Mouse (Mus musculus): Measurements from ENCODE around the gene Gm38119. TPM values are rescaled to one million over a fixed set of nuclear protein-coding genes. Genes with fewer than 3 reads are reported as not detected.

The Gm38119 gene
- polyA plus RNA-seq (2015; fragmentation: Illumina TruSeq; extraction: RNeasy Lipid Tissue Mini Kit (QIAGEN cat#74804); ENCODE audit: insufficient read depth, low read depth, low replicate concordance), result not detected

DNA sequence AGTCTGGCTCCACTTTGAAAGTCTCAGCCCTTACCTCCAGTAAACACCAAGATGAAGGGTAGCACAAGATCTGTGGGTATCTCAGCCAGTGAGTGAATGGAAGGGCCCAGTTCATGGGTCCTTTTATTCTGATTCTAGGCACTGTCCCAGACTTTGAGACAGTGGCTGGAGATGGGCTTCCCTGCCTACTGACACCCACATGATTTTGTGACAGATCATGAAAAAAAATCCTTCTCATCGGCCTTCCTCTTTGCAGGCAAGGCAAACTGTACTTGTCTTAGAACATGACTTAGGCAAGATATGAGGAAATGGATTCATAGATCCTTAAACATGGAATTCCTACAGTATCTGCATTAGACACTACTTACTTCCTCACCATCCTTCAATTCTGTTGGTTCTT, at the start of gene Gm38119:
Gm38119 (minus strand) TSS at position 101 of the 400 bp plus-strand sequence.

DNA sequence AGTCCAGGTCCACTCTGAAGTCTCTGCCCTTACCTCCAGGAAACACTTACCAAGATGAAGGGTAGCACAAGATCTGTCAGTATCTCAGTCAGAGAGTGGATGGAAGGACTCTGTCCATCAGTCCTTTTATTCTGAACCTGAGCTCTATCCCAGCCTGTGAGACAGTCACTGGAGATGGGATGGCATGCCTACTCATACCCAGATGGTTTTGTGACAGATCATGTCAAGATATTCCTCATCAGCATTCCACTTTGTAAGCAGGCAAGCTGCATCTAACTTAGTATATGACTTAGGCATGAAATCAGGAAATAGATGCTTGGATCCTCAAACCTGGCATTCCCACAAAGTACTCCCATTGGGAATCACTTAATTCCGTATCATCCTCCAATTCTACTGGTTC, 39.9 kb upstream of the Gm38119 start, which contains the start of gene Lce1i:
Lce1i (minus strand) TSS at position 101 of the 400 bp plus-strand sequence.

DNA sequence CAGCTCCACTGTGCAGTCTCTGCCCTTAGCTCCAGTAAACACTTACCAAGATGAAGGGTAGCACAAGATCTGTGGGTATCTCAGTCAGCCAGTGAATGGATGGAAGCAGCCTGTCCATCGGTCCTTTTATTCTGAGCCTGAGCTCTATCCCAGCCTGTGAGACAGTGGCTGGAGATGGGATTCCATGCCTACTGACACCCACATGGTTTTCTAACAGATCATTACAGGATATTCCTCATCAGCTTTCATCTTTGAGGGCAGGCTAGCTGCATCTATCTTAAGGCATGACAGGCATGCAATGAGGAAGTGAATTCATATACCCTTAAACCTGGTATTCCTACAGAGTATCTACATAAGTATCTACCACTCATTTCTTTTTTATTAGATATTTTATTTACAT, 26.1 kb upstream of the Gm38119 start, which contains the start of gene Lce1h:
Lce1h (minus strand) TSS at position 101 of the 400 bp plus-strand sequence.

DNA sequence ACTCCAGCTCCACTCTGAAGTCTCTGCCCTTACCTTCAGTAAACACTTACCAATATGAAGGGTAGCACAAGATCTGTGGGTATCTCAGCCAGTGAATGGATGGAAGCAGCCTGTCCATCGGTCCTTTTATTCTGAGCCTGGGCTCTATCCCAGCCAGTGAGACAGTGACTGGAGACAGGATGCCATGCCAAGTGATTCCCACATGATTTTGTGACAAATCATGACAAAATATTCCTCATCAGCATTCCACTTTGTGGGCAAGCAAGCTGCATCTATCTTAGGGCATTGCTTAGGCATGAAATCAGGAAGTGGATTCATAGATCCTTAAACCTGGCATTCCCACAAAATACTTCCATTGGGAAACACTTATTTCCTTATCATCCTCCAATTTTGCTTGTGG, 13.3 kb upstream of the Gm38119 start, which contains the start of gene Lce1g:
Lce1g (minus strand) TSS at position 101 of the 400 bp plus-strand sequence.

DNA sequence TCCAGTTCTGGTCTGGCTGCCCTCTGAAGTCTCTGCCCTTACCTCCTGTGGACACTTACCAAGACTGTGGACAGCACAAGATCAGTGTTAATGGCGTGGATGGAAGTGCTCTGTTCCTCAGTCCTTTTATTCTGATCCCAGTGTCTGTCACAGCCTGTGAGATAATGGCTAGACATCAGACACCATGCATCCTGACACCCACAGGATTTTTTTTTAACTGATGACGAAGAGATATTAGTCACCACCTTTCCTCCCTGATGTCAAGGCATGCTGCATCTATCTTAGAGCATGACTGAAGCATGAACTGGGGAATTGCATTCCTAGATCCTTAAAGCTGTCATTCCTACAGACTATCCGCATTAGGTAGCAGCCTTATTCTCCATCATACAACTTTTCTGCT, 18.6 kb downstream of the Gm38119 start, which contains the start of gene Lce1f:
Lce1f (minus strand) TSS at position 101 of the 400 bp plus-strand sequence.

DNA sequence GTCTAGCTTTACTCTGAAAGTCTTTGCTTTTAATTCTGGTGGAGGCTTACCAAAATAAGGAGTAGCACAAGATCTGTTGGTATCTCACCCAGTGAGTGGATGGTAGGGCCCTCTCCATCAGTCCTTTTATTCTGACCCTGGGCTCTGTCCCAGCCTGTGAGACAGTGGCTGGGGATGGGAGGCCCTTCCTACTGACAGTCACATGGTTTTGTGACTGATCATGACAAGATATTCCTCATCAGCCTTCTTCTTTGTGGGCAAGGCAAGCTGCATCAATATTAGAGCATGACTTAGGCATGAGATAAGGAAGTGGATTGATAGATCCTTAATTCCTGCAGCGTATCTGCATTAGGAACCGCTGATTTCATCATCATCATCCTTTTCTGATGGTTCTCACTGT, 29.9 kb downstream of the Gm38119 start, which contains the start of gene Lce1e:
Lce1e (minus strand) TSS at position 101 of the 400 bp plus-strand sequence.

Other genes with a start within 250 kb of the Gm38119 start
- not detected for gene Sprr4, start 238.6 kb downstream of the Gm38119 start, polyA plus RNA-seq (2015; fragmentation: Illumina TruSeq; extraction: RNeasy Lipid Tissue Mini Kit (QIAGEN cat#74804); ENCODE audit: insufficient read depth, low read depth, low replicate concordance)
- not detected for gene 2310046K23Rik, start 204.6 kb downstream of the Gm38119 start, polyA plus RNA-seq (2015; fragmentation: Illumina TruSeq; extraction: RNeasy Lipid Tissue Mini Kit (QIAGEN cat#74804); ENCODE audit: insufficient read depth, low read depth, low replicate concordance)
- not detected for gene Ivl, start 165.4 kb downstream of the Gm38119 start, polyA plus RNA-seq (2015; fragmentation: Illumina TruSeq; extraction: RNeasy Lipid Tissue Mini Kit (QIAGEN cat#74804); ENCODE audit: insufficient read depth, low read depth, low replicate concordance)
- gene Smcp, start 150.1 kb downstream of the Gm38119 start, polyA plus RNA-seq (2015; fragmentation: Illumina TruSeq; extraction: RNeasy Lipid Tissue Mini Kit (QIAGEN cat#74804); ENCODE audit: insufficient read depth, low read depth, low replicate concordance), result not detected
- gene 2210017I01Rik, start 131.6 kb downstream of the Gm38119 start, polyA plus RNA-seq (2015; fragmentation: Illumina TruSeq; extraction: RNeasy Lipid Tissue Mini Kit (QIAGEN cat#74804); ENCODE audit: insufficient read depth, low read depth, low replicate concordance), result not detected
- not detected for gene Lce6a, start 117.4 kb downstream of the Gm38119 start, polyA plus RNA-seq (2015; fragmentation: Illumina TruSeq; extraction: RNeasy Lipid Tissue Mini Kit (QIAGEN cat#74804); ENCODE audit: insufficient read depth, low read depth, low replicate concordance)
- not detected for gene Lce1a1, start 90.8 kb downstream of the Gm38119 start, polyA plus RNA-seq (2015; fragmentation: Illumina TruSeq; extraction: RNeasy Lipid Tissue Mini Kit (QIAGEN cat#74804); ENCODE audit: insufficient read depth, low read depth, low replicate concordance)
- not detected for gene Lce1b, start 82.2 kb downstream of the Gm38119 start, polyA plus RNA-seq (2015; fragmentation: Illumina TruSeq; extraction: RNeasy Lipid Tissue Mini Kit (QIAGEN cat#74804); ENCODE audit: insufficient read depth, low read depth, low replicate concordance)
- not detected for gene Lce1a2, start 68.8 kb downstream of the Gm38119 start, polyA plus RNA-seq (2015; fragmentation: Illumina TruSeq; extraction: RNeasy Lipid Tissue Mini Kit (QIAGEN cat#74804); ENCODE audit: insufficient read depth, low read depth, low replicate concordance)
- gene Lce1c, start 59.8 kb downstream of the Gm38119 start, polyA plus RNA-seq (2015; fragmentation: Illumina TruSeq; extraction: RNeasy Lipid Tissue Mini Kit (QIAGEN cat#74804); ENCODE audit: insufficient read depth, low read depth, low replicate concordance), result not detected
- not detected for gene Lce1d, start 51.9 kb downstream of the Gm38119 start, polyA plus RNA-seq (2015; fragmentation: Illumina TruSeq; extraction: RNeasy Lipid Tissue Mini Kit (QIAGEN cat#74804); ENCODE audit: insufficient read depth, low read depth, low replicate concordance)
- gene Lce1e, start 30.0 kb downstream of the Gm38119 start, polyA plus RNA-seq (2015; fragmentation: Illumina TruSeq; extraction: RNeasy Lipid Tissue Mini Kit (QIAGEN cat#74804); ENCODE audit: insufficient read depth, low read depth, low replicate concordance), result not detected
- gene Lce1f, start 18.7 kb downstream of the Gm38119 start, polyA plus RNA-seq (2015; fragmentation: Illumina TruSeq; extraction: RNeasy Lipid Tissue Mini Kit (QIAGEN cat#74804); ENCODE audit: insufficient read depth, low read depth, low replicate concordance), result not detected
- gene Lce1g, start 13.2 kb upstream of the Gm38119 start, polyA plus RNA-seq (2015; fragmentation: Illumina TruSeq; extraction: RNeasy Lipid Tissue Mini Kit (QIAGEN cat#74804); ENCODE audit: insufficient read depth, low read depth, low replicate concordance), result not detected
- not detected for gene Lce1h, start 26.0 kb upstream of the Gm38119 start, polyA plus RNA-seq (2015; fragmentation: Illumina TruSeq; extraction: RNeasy Lipid Tissue Mini Kit (QIAGEN cat#74804); ENCODE audit: insufficient read depth, low read depth, low replicate concordance)
- not detected for gene Lce1i, start 39.8 kb upstream of the Gm38119 start, polyA plus RNA-seq (2015; fragmentation: Illumina TruSeq; extraction: RNeasy Lipid Tissue Mini Kit (QIAGEN cat#74804); ENCODE audit: insufficient read depth, low read depth, low replicate concordance)
- not detected for gene Lce1j, start 51.4 kb upstream of the Gm38119 start, polyA plus RNA-seq (2015; fragmentation: Illumina TruSeq; extraction: RNeasy Lipid Tissue Mini Kit (QIAGEN cat#74804); ENCODE audit: insufficient read depth, low read depth, low replicate concordance)
- gene Lce1k, start 68.8 kb upstream of the Gm38119 start, polyA plus RNA-seq (2015; fragmentation: Illumina TruSeq; extraction: RNeasy Lipid Tissue Mini Kit (QIAGEN cat#74804); ENCODE audit: insufficient read depth, low read depth, low replicate concordance), result not detected
- not detected for gene Kprp, start 88.2 kb upstream of the Gm38119 start, polyA plus RNA-seq (2015; fragmentation: Illumina TruSeq; extraction: RNeasy Lipid Tissue Mini Kit (QIAGEN cat#74804); ENCODE audit: insufficient read depth, low read depth, low replicate concordance)
- not detected for gene Lce1l, start 112.2 kb upstream of the Gm38119 start, polyA plus RNA-seq (2015; fragmentation: Illumina TruSeq; extraction: RNeasy Lipid Tissue Mini Kit (QIAGEN cat#74804); ENCODE audit: insufficient read depth, low read depth, low replicate concordance)
- gene 2310050C09Rik, start 131.1 kb upstream of the Gm38119 start, polyA plus RNA-seq (2015; fragmentation: Illumina TruSeq; extraction: RNeasy Lipid Tissue Mini Kit (QIAGEN cat#74804); ENCODE audit: insufficient read depth, low read depth, low replicate concordance), result not detected
- not detected for gene Lce3a, start 187.1 kb upstream of the Gm38119 start, polyA plus RNA-seq (2015; fragmentation: Illumina TruSeq; extraction: RNeasy Lipid Tissue Mini Kit (QIAGEN cat#74804); ENCODE audit: insufficient read depth, low read depth, low replicate concordance)
- not detected for gene Lce3b, start 193.9 kb upstream of the Gm38119 start, polyA plus RNA-seq (2015; fragmentation: Illumina TruSeq; extraction: RNeasy Lipid Tissue Mini Kit (QIAGEN cat#74804); ENCODE audit: insufficient read depth, low read depth, low replicate concordance)
- not detected for gene Lce3c, start 205.4 kb upstream of the Gm38119 start, polyA plus RNA-seq (2015; fragmentation: Illumina TruSeq; extraction: RNeasy Lipid Tissue Mini Kit (QIAGEN cat#74804); ENCODE audit: insufficient read depth, low read depth, low replicate concordance)
- gene Lce3d, start 218.3 kb upstream of the Gm38119 start, polyA plus RNA-seq (2015; fragmentation: Illumina TruSeq; extraction: RNeasy Lipid Tissue Mini Kit (QIAGEN cat#74804); ENCODE audit: insufficient read depth, low read depth, low replicate concordance), result not detected
- not detected for gene Lce3e, start 228.0 kb upstream of the Gm38119 start, polyA plus RNA-seq (2015; fragmentation: Illumina TruSeq; extraction: RNeasy Lipid Tissue Mini Kit (QIAGEN cat#74804); ENCODE audit: insufficient read depth, low read depth, low replicate concordance)